Mouse (Mus musculus): ENCODE data around the gene Tmprss9.

Gene Tmprss9

GRCm38 (mm10) chr10:80936135-80936809 lies 64.6 kb downstream of the Tmprss9 start:
- in situ Hi-C loops (cut with MboI, MseI): no loop called here

- in situ Hi-C loops (cut with MboI, MseI): no loop called here
Observed at GRCm38 (mm10) chr10:80936810-80937164, 65.1 kb downstream of the Tmprss9 start.

- in situ Hi-C loops (cut with MboI, MseI): no loop called here
Observed at GRCm38 (mm10) chr10:80937646-80938045, 66.0 kb downstream of the Tmprss9 start.

- in situ Hi-C loops (cut with MboI, MseI): no loop called here
Observed at GRCm38 (mm10) chr10:80938831-80939550, 67.3 kb downstream of the Tmprss9 start.

- in situ Hi-C loops (cut with MboI, MseI): no loop called here
Observed at GRCm38 (mm10) chr10:80939671-80940070, 68.0 kb downstream of the Tmprss9 start.

GRCm38 (mm10) chr10:80940320-80940987 lies 68.8 kb downstream of the Tmprss9 start:
- in situ Hi-C loops (cut with MboI, MseI): no loop called here

- in situ Hi-C loops (cut with MboI, MseI): no loop called here
Observed at GRCm38 (mm10) chr10:80940988-80941347, 69.3 kb downstream of the Tmprss9 start.

- in situ Hi-C loops (cut with MboI, MseI): no loop called here
Observed at GRCm38 (mm10) chr10:80942919-80943318, 71.3 kb downstream of the Tmprss9 start.

- in situ Hi-C loops (cut with MboI, MseI): no loop called here
Observed at GRCm38 (mm10) chr10:80943701-80944100, 72.1 kb downstream of the Tmprss9 start.

- in situ Hi-C loops (cut with MboI, MseI): no loop called here
Observed at GRCm38 (mm10) chr10:80944231-80944630, 72.6 kb downstream of the Tmprss9 start.

GRCm38 (mm10) chr10:80946684-80947437 lies 75.2 kb downstream of the Tmprss9 start:
- in situ Hi-C loops (cut with MboI, MseI): no loop called here

- in situ Hi-C loops (cut with MboI, MseI): no loop called here
Observed at GRCm38 (mm10) chr10:80947802-80948201, 76.2 kb downstream of the Tmprss9 start.

GRCm38 (mm10) chr10:80948570-80948969 lies 76.9 kb downstream of the Tmprss9 start:
- in situ Hi-C loops (cut with MboI, MseI): no loop called here

- in situ Hi-C loops (cut with MboI, MseI): no loop called here
Observed at GRCm38 (mm10) chr10:80949081-80949480, 77.4 kb downstream of the Tmprss9 start.
